Mouse (Mus musculus) urinary bladder, postnatal 10 days (tissue): ENCODE results near the gene Ikzf4.

Experiments
- DNase-seq: peaks from one replicate; pipeline ENCODE4 v3.0.0; 2022; ENCODE audit warnings: low spot score

Ikzf4 gene

DNA sequence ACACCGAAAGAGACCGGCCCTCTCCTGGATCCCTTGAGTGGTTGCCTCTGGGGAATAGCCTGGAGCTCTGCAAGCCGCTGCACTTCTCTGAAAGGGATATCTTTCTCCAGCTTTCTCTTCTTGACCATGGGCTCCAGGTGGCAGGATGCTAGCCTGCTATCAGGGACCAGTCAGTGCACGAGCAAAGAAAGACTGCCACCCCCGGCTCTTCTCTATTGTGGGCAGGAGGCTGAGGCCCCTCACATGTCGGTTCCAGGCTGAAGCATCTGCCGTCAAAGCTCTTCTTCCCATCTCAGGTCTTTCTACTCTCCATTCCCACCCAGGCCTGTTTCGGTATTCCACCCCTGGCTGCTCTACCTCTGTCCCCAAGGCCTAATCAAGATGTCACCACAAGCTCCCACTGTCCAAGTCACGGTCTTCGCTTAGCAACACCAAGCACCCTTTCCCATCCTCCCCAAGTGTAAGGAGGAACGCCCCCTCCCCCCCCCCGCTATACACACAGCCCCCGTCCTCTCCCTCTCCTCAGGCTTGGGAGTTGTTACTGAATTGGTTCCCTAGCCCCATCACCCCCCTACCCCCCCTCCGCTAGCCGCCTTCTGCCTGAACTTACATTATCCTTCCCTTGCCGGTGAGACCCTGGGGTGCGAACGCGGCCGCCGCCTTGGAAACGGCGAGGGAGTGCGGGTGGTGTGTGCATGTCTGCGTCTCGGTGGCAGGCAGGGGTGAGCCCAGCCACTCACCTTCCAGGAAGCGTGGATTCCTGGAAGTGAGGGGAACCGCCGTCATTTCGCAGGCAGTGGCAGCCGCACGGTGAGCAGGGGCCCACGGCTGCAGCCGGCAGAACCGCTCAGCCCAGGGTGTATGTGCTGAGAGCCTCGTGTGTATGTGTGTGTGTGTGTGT lies at the start of gene Ikzf4:
Ikzf4 (minus strand) TSS at position 881 of the 901 bp plus-strand sequence.
- no peak for DNase-seq

DNA sequence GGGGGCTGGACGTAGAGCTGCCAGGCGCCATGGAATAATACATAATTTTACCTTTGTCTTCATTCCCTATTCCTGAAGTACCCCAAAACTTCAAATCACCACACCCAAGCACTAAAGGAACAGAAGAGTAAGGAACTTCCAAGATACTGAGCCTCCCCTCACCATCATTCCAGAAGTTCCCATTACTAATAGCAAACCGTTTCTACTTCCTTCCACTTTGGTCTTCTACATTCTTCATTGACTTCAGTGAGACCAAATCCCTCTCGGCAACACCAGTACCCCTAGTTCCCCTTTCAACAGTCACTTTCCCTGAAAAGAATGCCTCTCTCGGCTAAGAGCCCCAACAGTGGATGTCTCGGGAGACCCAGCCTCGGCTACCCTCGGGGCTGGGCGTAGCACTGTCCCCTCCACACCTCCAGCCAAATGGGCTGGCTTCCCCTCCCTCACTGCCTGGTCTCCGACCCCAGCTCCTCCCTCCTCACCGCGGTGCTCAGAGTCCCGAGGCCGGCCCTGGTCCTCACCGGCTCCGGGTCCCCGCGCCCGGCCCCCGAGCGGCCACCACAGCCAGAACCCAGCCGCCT lies 49.7 kb upstream of the Ikzf4 start:
- DNase-seq, result no peak

DNA sequence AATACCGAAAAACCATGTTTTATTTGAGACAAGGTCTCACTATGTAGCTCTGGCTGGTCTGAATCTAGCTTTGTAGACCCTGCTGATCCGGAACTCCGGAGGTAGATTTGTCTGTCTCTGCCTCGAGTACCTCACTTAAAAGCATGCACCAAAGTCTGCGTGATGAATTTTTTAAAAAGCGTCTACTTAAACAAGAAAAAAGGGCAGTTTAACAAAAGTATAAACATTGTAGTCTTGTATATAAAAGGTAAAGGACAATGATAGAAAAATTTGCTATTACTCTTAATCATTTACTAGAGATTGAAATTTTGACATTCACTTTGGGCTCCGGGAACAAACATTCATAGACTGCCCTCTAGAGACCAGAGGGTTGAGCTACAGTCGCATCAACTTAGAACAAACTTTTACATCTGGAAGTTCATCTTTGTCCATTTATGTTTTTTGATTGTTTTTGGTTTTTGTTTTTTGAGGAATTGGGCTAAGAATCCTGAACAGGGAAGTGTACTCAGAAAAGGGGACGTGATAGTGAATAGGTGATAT lies 28.7 kb upstream of the Ikzf4 start:
- DNase-seq, result no peak

- DNase-seq, result peak; percentile 36
Observed at GRCm38 (mm10) chr10:128673763-128674468, 28.1 kb upstream of the Ikzf4 start, which contains the start of gene Suox. Suox (minus strand) TSS chr10:128674073.

DNA sequence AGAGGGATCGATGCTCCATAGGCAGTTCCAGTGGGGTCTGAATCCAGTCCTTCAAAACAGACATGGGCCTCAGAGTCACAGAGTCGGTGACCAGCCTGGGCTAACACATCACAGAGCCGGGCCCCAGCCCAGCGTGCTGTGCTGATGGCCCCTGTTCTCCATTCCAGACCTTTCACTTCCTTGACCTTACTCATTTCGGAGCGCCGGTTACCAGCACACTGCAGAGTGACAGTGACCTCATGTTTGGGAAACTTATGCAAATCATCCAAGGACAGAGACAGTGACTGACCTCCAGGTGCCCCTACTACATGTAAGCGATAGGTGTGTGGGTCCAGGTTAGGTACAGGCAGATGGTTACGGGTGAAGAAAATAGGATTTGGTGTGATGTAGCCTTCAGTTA lies 25.4 kb upstream of the Ikzf4 start:
- no peak for DNase-seq

GRCm38 (mm10) chr10:128668790-128669672 lies 23.2 kb upstream of the Ikzf4 start:
- no peak for DNase-seq

DNA sequence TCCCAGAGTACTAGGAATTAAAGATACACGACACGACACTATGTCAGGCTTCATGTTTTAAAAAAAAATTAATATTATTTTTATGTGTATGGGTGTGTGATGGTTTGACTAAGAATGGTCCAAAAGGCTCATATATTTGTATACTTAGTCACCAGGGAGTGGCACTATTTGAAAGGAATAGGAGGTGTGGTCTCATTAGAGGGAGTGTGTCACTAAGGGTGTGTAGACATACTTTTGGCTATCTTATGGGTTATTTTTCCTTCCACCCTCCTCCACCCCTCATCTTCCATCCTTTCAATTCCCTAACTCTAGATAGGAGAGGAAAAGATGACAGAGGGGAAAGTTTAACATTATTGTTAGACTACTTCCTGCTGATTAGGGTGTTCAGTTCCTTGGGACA lies 20.0 kb upstream of the Ikzf4 start:
- no peak for DNase-seq

DNA sequence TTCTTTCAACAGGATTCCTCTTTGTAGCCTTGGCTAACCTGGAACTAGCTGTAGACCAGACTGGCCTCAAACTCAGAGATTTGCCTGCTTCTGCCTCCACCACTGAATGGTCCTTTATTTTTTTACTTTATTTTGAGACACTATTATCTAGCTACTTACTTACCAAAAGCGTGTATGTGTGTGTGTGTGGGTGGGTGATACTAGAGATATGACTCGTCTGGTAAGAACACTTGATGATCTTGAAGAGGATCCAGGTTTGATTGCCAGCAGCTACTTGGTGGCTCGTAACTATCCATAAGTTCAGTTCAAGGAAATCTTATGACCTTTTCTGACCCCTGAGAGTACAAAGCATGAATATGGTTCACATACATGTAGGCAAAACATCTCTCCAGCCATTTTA lies 19.5 kb upstream of the Ikzf4 start:
- DNase-seq, result no peak

DNA sequence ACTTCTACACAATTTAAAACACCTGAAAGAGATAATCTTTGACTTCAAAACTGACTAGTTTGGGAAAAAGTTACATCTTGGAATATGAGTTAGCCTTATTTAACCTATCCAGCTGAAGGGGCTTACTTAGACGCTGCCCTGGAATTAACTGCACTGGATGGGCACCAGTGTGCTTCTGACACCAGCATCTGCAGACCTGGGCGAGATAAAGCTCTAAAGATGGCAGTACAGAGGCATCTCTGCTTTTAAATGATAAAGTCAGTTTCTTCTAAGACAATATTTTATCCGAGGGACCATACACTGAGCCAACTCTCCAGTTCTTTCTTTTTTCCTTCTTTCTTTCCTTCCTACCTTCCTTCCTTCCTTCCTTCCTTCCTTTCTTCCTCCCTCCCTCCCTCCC lies 19.0 kb upstream of the Ikzf4 start:
- DNase-seq, result no peak

DNA sequence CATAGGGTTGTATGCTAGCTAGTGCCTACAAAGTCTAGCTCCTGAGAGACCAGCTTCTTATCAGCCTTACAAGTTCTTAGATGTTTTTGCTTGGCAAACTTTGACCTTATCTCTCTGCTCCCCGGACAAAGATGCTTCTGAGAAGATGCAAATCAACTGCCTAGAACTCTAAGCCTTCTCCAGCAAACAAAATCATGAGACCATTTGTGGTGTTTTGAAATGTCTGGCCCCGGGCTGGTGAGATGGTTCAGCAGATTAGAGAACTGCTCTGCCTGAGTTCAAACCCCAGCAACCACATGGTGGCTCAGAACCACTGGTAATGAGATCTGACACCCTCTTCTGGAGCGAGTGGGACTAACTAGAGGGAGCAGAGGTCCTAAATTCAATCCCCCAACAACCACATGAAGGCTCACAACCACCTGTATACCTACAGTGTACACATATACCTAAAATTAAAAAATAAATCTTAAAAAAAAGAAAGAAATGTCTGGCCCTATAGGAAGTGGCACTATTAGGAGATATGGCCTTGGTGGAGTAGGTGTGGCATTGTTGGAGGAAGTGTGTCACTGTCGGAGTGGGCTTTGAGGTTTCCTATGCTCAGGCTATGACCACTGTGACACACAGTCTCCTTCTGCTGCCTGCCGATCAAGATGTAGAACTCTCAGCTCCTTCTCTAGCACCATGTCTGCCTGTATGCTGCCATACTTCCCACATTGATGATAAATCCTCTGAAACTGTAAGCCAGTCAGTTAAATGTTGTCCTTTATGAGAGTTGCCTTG lies 17.8 kb upstream of the Ikzf4 start:
- no peak for DNase-seq

GRCm38 (mm10) chr10:128662465-128662864 lies 16.7 kb upstream of the Ikzf4 start:
- no peak for DNase-seq

- DNase-seq, result no peak
Observed at GRCm38 (mm10) chr10:128659490-128659889, 13.7 kb upstream of the Ikzf4 start.

DNA sequence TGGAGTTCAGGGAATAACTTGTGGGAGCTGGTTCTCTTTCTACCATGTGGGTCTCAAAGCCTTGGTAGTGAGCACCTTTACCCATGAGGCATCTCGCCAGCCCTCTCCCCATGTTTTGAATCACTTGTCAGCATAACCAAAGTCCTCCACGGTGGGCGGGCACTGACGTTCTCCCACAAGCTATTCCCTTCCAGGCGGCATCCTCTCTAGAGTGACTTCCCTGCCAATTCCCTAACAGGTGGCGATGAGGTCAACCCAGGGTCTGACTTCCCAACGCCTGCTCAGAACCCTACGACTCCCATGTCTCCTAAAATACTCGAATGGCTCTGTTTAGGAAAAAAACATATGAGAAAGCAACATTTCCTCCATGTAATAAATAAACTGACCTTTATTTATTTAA lies 12.1 kb upstream of the Ikzf4 start:
- no peak for DNase-seq

- DNase-seq, result no peak
Observed at GRCm38 (mm10) chr10:128656731-128657130, 10.9 kb upstream of the Ikzf4 start.

GRCm38 (mm10) chr10:128655254-128655653 lies 9.5 kb upstream of the Ikzf4 start:
- DNase-seq, result no peak

DNA sequence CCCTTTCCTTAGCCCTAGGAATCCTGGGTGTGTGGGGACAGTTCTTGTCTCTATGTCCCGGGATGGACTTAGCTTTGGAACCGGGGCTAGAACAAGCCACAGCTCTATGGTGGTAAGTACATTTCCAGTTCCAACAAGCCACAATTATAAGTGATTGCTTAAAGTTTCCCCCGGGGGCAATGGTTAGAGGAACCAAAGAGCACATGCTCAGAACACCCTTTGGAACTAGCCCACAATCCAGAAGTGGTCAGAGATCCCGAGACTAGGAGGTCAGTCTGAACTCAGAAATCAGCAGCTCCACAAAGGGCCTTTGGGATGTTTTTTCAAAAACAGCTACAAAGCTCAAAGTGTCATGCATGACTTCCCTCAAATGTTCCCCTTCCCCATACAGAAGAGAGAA lies 8.1 kb upstream of the Ikzf4 start:
- no peak for DNase-seq

DNA sequence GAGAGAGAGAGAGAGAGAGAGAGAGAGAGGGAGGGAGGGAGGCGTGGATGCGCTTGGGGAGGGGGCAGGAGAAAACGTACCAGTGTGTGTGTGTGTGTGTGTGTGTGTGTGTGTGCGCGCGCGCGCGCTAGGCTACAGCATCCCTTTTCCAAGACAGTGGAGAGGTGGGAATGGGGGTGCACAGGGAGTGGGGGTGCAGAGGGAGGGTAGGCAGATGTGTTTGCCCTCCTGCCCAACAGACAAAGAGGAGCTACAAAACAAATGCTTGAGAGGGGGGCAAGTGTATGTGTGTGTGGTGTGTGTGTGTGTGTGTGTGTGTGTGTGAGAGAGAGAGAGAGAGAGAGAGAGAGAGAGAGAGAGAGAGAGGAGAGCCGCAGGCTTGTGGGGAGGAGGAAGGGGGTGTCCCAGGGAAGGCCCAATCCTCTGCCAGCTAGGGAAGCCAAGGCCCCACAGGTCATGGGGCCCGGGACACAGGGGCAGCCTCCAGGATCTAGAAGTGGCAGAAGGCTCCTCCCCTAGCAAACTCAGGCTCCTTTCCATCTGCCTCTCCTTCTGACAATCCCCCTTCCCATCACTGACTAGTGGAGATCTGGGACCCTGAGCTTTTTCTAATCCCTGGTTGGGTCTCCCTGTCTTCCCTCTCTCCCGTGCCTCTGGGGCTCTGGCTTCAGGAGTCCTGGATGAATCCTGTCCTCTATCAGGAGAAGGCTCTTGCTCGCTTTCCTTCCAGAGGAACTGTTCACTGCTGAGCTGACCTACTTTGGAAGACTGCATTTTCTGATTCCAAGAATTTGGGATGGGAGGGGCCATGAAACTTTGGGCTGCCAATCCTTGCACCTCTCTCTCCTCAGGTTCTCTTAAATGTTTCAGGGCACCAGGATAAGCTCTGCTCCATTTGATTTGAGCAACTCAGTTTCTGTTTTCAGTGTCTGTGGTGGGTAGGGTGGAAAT lies 623 bp upstream of the Ikzf4 start:
- no peak for DNase-seq

DNA sequence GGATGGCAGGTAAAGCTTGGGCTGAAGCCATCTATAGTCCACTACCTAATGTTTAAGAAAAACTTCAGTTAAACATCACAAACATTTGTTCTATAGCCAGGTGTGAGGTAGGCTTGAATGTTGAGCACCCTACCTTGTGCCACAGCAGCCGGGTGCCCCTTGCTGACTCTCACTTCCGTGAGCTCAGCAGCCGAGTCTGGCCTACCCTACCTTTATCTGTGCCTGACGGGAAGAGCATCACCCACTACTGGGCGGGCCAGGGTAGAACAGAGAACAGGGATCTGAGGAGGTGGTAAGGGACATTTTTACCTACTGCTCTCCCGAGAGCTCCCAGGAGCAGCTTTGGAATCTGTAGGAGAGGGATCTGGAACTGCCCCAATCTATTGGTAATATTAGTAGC lies 3.0 kb downstream of the Ikzf4 start:
- DNase-seq, result no peak

DNA sequence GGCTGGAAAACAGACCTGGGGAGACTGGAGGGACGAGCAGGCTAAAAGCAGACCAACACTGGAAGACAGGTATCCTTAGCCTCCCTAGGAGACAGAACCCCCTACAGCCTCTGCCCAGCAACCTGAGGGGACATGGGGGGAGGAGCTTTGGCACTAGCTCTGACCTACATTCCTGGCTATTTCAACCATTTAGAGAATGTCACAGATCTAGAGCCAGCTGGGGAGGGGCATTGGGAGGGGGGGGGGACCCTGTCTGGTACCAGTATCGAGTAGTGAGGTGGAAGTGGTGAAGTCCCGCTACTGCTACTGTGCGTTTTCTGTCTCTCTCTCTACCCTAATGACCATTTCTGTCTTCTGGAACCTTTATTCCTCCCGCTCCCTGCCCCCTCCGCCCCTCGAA lies 3.9 kb downstream of the Ikzf4 start:
- no peak for DNase-seq

GRCm38 (mm10) chr10:128640891-128641290 lies 4.9 kb downstream of the Ikzf4 start:
- no peak for DNase-seq
